Mouse (Mus musculus): ENCODE data around the gene Utp6.

DNA sequence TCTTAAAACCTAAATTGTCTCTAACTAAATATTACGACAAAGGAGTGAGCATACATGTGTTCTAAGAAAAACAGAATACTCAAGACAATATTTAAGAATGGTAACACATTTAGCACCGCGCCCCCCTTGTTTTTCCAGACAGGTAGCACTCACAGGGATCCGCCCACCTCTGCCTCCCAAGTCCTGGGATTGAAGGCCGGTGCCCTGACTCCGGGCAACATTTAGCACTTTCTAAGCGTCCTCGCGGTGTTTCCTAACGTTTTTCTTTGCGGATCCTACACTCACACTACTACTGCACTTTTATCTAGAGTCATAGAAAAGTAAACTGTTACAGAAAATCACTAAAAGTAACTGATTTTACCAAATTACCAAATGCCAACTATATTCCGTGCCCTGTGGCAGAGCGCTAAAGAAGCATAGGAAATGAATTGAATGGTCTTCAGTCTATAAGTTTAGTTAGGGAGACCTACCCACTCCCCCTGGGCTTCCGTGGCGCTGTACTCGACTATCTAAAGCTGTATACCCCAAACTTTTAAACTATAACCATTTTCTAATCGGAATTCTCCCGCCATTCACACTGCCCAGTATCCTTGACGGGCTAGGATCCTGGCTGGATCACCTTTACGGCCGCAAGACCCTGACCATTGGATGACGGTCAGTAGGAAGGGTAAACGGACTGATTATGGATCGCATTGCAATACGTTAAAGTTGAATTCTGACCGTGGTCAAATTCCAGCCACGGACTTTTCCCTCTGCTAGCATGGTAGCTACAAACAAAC is 655 bp downstream of the Utp6 start:
- no peak for TF ChIP-seq CTCF (IDR thresholded peaks at IDR 0.05; ENCODE audit: low read depth, low read length)
- no peak for TF ChIP-seq GATA1 (IDR thresholded peaks at IDR 0.05; ENCODE audit: borderline replicate concordance, low read length)
- no peak for TF ChIP-seq TAL1 (conservative IDR thresholded peaks at IDR 0.05; ENCODE audit: low read depth, low read length)
- TF ChIP-seq POLR2AphosphoS5 (IDR thresholded peaks at IDR 0.05; ENCODE audit: insufficient replicate concordance, low read depth, low read length), result no peak
- no peak for TF ChIP-seq GATA2 (IDR thresholded peaks at IDR 0.05; ENCODE audit: borderline replicate concordance, low read depth, low read length)

All from G1E (cell line).